Mouse (Mus musculus) midbrain, embryonic 10.5 days (tissue): ENCODE measurements around the gene Slc16a8. TPM values are rescaled to one million over a fixed set of nuclear protein-coding genes. Genes with fewer than 3 reads are reported as not detected.

Source experiments
- DNase-seq: peaks from one replicate; pipeline ENCODE4 v3.0.0-alpha.2; 2017; ENCODE audit warnings: low spot score
- H3K27ac ChIP-seq: fragments of 300-500 bp; sonication (generic); replicated peaks from 2 replicates; pipeline ENCODE4 v1.5.1; 2016; ENCODE audit warnings: mild to moderate bottlenecking
- H3K27me3 ChIP-seq: fragments of 300-500 bp; sonication (generic); 2 replicates; pipeline ENCODE4 v1.6.1; 2016; ENCODE audit warnings: low read depth, mild to moderate bottlenecking; ENCODE audit not compliant: poor library complexity, severe bottlenecking
- H3K36me3 ChIP-seq: fragments of 300-500 bp; sonication (generic); 2 replicates; pipeline ENCODE4 v1.6.1; 2016; ENCODE audit warnings: mild to moderate bottlenecking, moderate library complexity
- H3K4me1 ChIP-seq: fragments of 300-500 bp; sonication (generic); 2 replicates; pipeline ENCODE4 v1.6.1; 2016
- H3K4me3 ChIP-seq: fragments of 300-500 bp; sonication (generic); 2 replicates; pipeline ENCODE4 v1.5.1; 2016; ENCODE audit warnings: mild to moderate bottlenecking, moderate library complexity
- H3K9me3 ChIP-seq: fragments of 300-500 bp; sonication (generic); replicated peaks from 2 replicates; pipeline ENCODE4 v1.6.1; 2016; ENCODE audit warnings: mild to moderate bottlenecking
- whole genome bisulfite sequencing: fragments of 180-500 bp; shearing (Covaris S2); methylation state at CpG from one replicate; pipeline ENCODE4 v1.1.7; 2016; 5-methylcytosine and 5-hydroxymethylcytosine counted together
- polyA plus RNA-seq: library from polyadenylated mRNA; unstranded; fragments of >200 nt; fragmentation: Nextera tagmentation; extraction: Ambion mirVana; gene quantifications from 2 replicates; pipeline ENCODE4 v1.2.1, GENCODE M21; 2016

The Slc16a8 gene
- 0.06 and 0.14 TPM in 2 replicates for polyA plus RNA-seq

DNA sequence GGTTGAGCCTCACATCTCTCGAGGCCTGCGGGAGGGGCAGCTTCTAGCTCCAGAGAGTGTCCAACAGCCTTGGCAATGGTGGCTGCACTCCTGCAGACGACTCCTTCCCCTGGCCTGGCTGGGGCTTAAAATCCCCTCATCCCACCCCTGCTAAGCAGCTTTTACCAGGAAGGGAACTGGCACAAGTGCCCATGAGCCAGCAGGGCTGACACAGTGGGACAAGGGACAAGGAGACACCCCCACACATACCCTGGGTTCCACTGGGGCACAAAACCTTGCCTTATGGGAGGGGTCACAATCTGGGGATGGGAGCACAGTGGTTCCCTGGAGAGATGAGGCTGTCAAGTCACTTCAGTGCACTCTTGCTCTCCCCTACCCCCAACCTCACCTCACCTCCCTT, at the start of gene Slc16a8:
TSS of gene Slc16a8 (minus strand) at position 101 of the 400 bp plus-strand sequence.
- 16% methylated on average over 3 of the region's 3 CpGs for WGBS
- DNase-seq: no peak
- peaks cover 76% of the 10 kb centered on the region for H3K27me3 ChIP-seq

DNA sequence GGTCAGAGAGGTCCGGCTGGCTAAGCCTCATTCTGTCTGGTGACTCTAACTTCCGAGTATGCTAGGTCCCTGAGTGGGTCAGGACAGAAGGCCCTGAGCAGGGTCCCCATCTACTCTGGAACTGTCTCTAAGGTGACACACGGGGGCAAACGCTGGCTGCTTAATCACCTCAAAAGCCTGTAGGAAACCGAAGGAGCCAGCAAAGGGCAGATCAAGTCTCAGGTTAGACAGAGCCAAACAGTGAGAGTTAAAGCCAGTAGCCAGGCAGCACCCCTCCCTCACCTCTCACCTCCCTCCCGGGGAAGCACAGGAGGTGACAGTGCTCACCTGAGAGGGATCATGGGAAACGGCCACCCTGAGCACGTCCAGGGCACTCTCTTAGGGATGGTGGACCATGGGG, 49.2 kb upstream of the Slc16a8 start:
- H3K27ac ChIP-seq: no peak overlapping the region
- WGBS: 87% methylated on average over 8 of the region's 8 CpGs
- H3K4me3 ChIP-seq: no peak overlapping the region
- peaks cover 46% of the 10 kb centered on the region for H3K36me3 ChIP-seq
- no peaks in the 10 kb centered on the region for H3K9me3 ChIP-seq
- H3K27me3 ChIP-seq: no peaks in the 10 kb centered on the region
- peaks cover 12% of the 10 kb centered on the region; the same call in 1 of the 2 replicates for H3K4me1 ChIP-seq
- no peak for DNase-seq

More for the DNA sequence above, at the start of gene Slc16a8:
- Histone ChIP-seq H3K9me3 (no peaks in the 10 kb centered on the region), H3K4me1 (peaks cover 34% of the 10 kb centered on the region), H3K27ac (no peak within 1 kb of the TSS), H3K36me3 (no peaks in the 10 kb centered on the region), H3K4me3 (no peak within 1 kb of the TSS)

DNA sequence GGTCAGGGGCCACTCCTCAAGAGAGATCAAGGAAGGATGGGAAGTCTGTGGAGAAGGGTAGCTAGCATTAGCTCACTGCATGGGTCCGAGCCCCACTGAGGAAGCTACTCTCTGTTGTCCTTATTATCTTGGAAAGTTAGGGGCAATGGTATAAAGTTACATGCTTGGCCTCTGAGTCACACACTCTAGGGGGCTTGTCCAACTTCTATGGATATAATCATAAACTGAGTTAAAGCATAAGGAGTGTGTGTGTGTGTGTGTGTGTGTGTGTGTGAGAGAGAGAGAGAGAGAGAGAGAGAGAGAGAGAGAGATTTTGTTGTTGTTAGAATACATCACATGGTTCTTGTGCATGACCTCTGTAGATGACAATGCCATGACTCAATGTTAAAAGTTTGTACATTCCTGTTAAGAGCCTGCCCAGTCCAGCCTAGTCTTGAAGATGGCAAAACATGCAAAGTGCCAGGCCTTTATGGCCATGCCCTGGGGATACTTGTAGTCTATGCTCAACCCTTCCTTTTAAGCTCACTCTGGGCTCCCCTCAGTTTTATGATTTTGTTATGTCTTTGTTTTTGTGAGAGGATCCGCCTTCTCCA, 45.1 kb upstream of the Slc16a8 start:
- Histone ChIP-seq H3K4me3 (no peak overlapping the region), H3K27ac (no peak overlapping the region), H3K27me3 (no peaks in the 10 kb centered on the region), H3K4me1 (peaks cover 6% of the 10 kb centered on the region; the same call in 1 of the 2 replicates), H3K9me3 (no peaks in the 10 kb centered on the region), H3K36me3 (peaks cover 16% of the 10 kb centered on the region)
- WGBS: 73% methylated on average over 2 of the region's 2 CpGs
- DNase-seq: no peak

DNA sequence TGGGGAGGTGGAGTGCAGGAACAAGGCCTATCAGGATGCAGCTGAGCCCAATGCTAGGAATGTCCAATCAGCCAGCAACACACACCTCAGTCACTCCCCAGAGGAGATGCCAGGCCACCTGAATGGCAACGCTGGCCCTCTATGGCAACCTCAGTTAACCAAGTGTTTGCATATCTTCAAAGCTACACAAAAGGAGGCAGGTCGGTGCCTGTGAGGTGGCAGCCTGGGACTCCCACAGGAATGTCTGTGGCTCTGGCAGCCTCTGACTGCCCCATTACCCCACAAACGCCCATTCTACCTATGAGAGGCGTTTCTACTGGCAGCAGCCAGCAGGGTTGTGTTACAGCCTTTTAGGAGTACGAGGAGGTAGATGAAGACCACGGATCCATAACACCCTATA, 44.0 kb upstream of the Slc16a8 start:
- 94% methylated on average over 6 of the region's 6 CpGs for WGBS
- H3K4me1 ChIP-seq: peaks cover 6% of the 10 kb centered on the region; the same call in 1 of the 2 replicates
- H3K36me3 ChIP-seq: peaks cover 16% of the 10 kb centered on the region
- H3K9me3 ChIP-seq: no peaks in the 10 kb centered on the region
- H3K27me3 ChIP-seq: no peaks in the 10 kb centered on the region
- H3K27ac ChIP-seq: no peak overlapping the region
- H3K4me3 ChIP-seq: no peak overlapping the region
- no peak for DNase-seq

DNA sequence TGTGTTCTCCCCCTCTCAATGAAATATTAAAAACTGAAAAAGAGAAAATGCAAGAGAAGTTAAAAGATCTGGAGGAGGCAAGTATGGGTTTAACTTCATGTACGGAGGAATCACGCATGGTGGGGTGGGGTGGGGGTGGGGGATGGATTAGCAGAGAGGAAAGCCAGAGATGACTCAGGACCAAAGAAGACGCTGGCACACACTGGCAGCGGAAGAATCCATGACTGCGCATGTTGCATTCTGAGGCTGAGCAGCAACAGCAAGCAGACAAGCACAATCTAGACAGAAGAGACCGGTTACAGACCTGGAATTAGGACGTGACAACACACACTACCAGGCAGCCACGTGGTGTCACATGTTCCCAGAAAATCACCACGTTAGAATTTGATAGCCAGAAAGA, 38.2 kb upstream of the Slc16a8 start:
- no peak overlapping the region for H3K27ac ChIP-seq
- 88% methylated on average over 9 of the region's 9 CpGs for WGBS
- no peaks in the 10 kb centered on the region for H3K27me3 ChIP-seq
- no peak overlapping the region for H3K4me3 ChIP-seq
- no peaks in the 10 kb centered on the region for H3K9me3 ChIP-seq
- no peak for DNase-seq
- H3K36me3 ChIP-seq: peaks cover 14% of the 10 kb centered on the region
- no peaks in the 10 kb centered on the region for H3K4me1 ChIP-seq

DNA sequence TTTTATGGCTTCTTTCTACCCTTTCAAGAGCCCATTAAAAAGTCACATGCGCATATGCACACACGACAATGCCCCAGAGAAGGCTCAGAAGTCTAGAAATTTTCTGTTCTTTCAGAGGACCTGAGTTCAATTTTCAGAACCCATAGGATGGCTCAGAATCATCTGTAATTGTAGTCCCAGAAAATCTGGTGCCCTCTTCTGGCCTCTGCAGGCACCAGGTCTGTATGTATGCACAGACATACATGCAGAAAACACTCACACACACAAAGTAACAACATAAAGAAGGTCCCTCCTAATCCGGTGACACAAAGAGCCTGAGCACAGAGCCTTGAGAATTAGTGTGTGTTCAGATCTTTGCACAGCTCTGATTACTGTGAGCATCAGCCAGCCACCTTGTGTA, 35.8 kb upstream of the Slc16a8 start:
- DNase-seq: no peak
- Histone ChIP-seq H3K4me3 (no peak overlapping the region), H3K27me3 (no peaks in the 10 kb centered on the region), H3K36me3 (peaks cover 30% of the 10 kb centered on the region), H3K27ac (no peak overlapping the region), H3K4me1 (no peaks in the 10 kb centered on the region), H3K9me3 (no peaks in the 10 kb centered on the region)
- 85% methylated on average over 3 of the region's 3 CpGs for WGBS

DNA sequence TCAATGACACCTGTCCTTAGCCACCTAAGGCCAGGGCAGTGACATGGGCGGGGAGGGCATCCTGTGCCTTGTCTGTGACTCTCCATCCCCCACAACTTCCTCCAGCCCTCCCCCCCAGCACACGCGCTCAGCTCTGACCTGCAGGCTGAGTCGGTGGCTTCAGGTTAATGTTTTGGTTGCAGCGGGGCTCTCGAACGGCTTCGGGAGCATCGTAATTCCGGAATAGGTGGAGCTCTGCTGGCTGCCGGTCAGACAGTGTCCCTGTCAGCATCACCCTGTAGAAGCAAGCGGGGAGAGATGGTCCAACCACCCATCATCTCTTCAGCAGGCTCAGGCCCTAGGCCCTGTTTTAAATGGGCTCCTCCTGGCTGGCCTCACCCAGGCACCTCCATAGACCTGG, 34.9 kb upstream of the Slc16a8 start:
- no peak overlapping the region for H3K4me3 ChIP-seq
- no peaks in the 10 kb centered on the region for H3K4me1 ChIP-seq
- no peaks in the 10 kb centered on the region for H3K9me3 ChIP-seq
- 90% methylated on average over 12 of the region's 12 CpGs for WGBS
- no peak overlapping the region for H3K27ac ChIP-seq
- no peaks in the 10 kb centered on the region for H3K27me3 ChIP-seq
- H3K36me3 ChIP-seq: peaks cover 30% of the 10 kb centered on the region
- DNase-seq: no peak

DNA sequence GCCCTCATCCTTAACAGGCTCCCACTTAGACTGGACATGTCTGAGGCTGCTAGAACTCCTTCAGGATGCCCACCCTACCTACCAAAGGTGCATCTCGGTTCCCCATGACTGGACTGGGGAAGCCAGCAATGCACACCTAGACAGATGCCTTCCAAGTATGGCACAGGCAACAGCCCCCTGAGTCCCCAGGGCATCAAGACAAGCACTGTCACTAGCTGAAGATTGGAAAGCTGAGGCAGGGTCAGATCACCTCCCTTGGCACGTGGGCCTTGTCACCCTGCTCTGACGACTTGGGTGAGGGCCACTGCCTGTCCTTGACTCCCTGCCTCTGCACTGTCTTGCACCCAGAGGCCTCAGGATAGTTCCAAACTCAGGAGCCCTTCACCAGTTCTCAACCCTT, 33.8 kb upstream of the Slc16a8 start:
- Histone ChIP-seq H3K27me3 (no peaks in the 10 kb centered on the region), H3K4me3 (no peak overlapping the region), H3K4me1 (no peaks in the 10 kb centered on the region), H3K36me3 (peaks cover 30% of the 10 kb centered on the region), H3K27ac (no peak overlapping the region), H3K9me3 (no peaks in the 10 kb centered on the region)
- 94% methylated on average over 3 of the region's 3 CpGs for WGBS
- DNase-seq: no peak

DNA sequence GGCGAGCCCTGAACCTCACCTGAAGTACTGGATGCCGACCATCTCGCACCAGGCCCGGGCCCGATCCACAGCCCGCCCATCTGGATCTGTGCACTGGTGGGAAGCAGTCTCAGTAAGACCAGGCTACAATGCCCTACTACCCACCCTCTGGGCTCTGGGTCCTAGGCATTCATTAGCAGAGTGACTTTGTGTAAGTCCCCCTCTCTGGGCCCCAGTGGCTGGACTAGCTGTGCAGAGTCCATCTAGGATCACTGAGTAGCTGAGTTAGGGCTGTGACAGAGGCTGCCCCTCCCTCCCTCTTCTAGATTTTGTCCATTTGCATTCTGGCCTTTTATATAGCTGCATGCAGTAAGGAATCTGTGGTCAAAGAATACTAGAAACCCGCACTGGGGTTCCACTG, 32.5 kb upstream of the Slc16a8 start:
- Histone ChIP-seq H3K4me1 (no peaks in the 10 kb centered on the region), H3K9me3 (no peaks in the 10 kb centered on the region), H3K27me3 (no peaks in the 10 kb centered on the region), H3K27ac (no peak overlapping the region), H3K4me3 (no peak overlapping the region), H3K36me3 (peaks cover 30% of the 10 kb centered on the region)
- DNase-seq: no peak
- WGBS: 91% methylated on average over 7 of the region's 7 CpGs

DNA sequence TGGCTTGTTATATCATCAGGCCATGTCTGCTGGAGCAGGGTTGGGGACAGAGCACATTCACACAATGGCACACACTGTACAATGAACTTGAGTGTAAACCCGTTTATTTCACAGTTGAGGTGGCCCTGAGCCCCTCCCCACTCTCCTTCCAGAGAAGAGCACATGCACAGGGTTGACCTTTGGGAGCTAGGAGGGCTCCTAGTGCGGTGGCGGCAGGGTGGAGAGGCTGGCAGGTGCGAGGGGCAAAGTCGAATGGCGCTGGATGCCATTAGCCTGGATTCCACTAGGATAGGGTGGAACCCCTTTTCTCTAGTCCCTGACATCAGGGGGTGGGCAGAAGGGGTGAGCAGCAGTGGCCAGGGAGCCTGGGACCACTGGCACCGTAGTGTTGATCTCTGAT, 31.6 kb upstream of the Slc16a8 start:
- 94% methylated on average over 7 of the region's 7 CpGs for WGBS

DNA sequence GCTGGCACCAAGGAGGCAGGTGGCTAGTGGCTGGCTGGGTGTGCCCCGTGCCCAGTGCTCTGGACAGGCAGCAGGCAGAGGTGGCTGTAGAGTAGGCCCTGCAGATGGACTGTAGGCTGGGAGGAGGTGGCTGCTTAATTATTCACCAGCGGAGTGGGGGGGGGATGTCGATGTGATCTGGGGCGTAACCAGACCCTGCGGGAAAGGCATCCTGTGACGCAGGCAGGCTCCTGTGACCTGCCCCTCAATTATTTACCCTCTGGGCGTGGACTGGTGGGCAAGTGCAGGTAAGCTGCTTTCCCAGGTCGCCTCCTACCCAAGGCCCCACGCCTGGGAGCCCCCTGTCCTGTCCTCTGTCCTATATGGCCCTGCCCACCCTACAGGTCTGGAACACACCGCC, 30.8 kb upstream of the Slc16a8 start, which contains the start of gene Baiap2l2:
TSS of gene Baiap2l2 (minus strand) at position 139 of the 400 bp plus-strand sequence.
- Histone ChIP-seq H3K36me3 (peaks cover 30% of the 10 kb centered on the region), H3K4me1 (peaks cover 5% of the 10 kb centered on the region; the same call in 1 of the 2 replicates), H3K27ac (no peak within 1 kb of the TSS), H3K4me3 (no peak within 1 kb of the TSS), H3K9me3 (no peaks in the 10 kb centered on the region), H3K27me3 (no peaks in the 10 kb centered on the region)
- WGBS: 72% methylated on average over 10 of the region's 10 CpGs
- no peak for DNase-seq

More for the DNA sequence above, 31.6 kb upstream of the Slc16a8 start:
- Histone ChIP-seq H3K4me3 (no peak overlapping the region), H3K4me1 (peaks cover 3% of the 10 kb centered on the region; the same call in 1 of the 2 replicates), H3K27me3 (no peaks in the 10 kb centered on the region), H3K36me3 (peaks cover 30% of the 10 kb centered on the region), H3K27ac (no peak overlapping the region), H3K9me3 (no peaks in the 10 kb centered on the region)
- DNase-seq: no peak

DNA sequence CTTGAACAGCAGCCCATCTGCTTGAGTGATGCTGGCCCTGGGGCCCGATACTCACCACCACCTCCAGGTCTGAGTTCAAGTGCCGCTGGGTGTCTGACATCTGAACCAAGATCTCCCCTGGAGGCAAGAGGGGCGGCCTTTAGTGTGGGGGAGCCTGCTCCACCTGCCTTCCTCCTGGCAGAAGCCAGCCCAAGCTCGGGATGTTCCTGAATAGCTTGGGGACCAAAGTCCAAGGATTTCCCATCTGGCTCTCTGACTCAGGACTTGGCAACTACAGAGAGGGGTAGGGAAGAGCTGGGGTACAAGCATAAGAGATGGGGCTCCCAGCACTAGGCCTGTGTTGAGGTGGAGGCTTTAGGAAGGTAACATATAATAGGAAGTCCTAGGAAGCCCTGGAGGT, 28.8 kb upstream of the Slc16a8 start:
- Histone ChIP-seq H3K27ac (no peak overlapping the region), H3K4me1 (peaks cover 5% of the 10 kb centered on the region; the same call in 1 of the 2 replicates), H3K9me3 (0 out of 2 replicates have a peak, but pooled peaks cover 3% of the 10 kb centered on the region), H3K4me3 (no peak overlapping the region), H3K27me3 (no peaks in the 10 kb centered on the region), H3K36me3 (peaks cover 21% of the 10 kb centered on the region)
- DNase-seq: no peak
- WGBS: 84% methylated on average over 4 of the region's 4 CpGs

DNA sequence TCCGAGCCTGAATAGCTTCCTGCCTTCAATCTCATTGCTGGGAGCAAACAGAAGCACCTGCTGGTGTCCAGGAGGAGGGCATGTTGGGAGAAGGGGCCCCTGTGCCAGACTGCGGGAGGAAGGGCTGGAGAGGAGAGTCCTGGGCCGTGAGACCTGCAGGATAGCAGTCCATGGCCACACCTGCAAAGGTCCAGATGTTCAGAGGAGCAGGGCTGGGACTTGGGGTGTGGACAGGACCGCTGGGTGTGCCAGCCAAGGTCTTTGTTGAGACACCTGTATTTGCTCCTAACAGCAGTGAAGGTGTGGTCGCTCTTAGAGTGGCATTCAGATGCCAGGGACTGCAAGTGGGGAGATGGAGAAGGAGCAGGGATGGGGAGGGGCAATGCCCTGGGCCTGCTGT, 27.9 kb upstream of the Slc16a8 start:
- Histone ChIP-seq H3K27me3 (no peaks in the 10 kb centered on the region), H3K36me3 (peaks cover 13% of the 10 kb centered on the region), H3K9me3 (0 out of 2 replicates have a peak, but pooled peaks cover 3% of the 10 kb centered on the region), H3K27ac (no peak overlapping the region), H3K4me1 (peaks cover 5% of the 10 kb centered on the region; the same call in 1 of the 2 replicates), H3K4me3 (no peak overlapping the region)
- DNase-seq: no peak
- WGBS: 80% methylated on average over 5 of the region's 5 CpGs
